Mouse (Mus musculus) gastrocnemius, postnatal 10 days (tissue): ENCODE data around the gene Ssrp1. TPM values are rescaled to one million over a fixed set of nuclear protein-coding genes. Genes with fewer than 3 reads are reported as not detected.

Experiments
- DNase-seq: peaks from one replicate; pipeline ENCODE4 v3.0.0; 2021; ENCODE audit warnings: mixed read lengths
- long read RNA-seq, 2 experiments: library from polyadenylated mRNA; stranded (forward); transcript quantifications; one replicate each; pipeline ENCODE4 v2.0.0; 2021
- total RNA-seq, 2 experiments: library from RNA; stranded (reverse); gene quantifications; 2 replicates each; pipeline ENCODE4 v1.2.3; 2021

Gene Ssrp1
- total RNA-seq: 10 to 100 TPM; 50.9 to 66.6 TPM
- long read RNA-seq, experiment 1, transcript Ssrp1-201 (17 exons, 2,739 nt): major isoform, 86 of 105 reads
- long read RNA-seq, experiment 1, partial matches to known transcripts: 14 of 105 reads
- long read RNA-seq, experiment 1, other reads (novel, unspliced or antisense): 4 of 105 reads
- long read RNA-seq, experiment 2, transcript Ssrp1-201 (17 exons, 2,739 nt): major isoform, 46 of 68 reads
- long read RNA-seq, experiment 2, partial matches to known transcripts: 13 of 68 reads
- long read RNA-seq, experiment 2, other reads (novel, unspliced or antisense): 8 of 68 reads

- DNase-seq: peak; percentile 84
These were observed at the start of gene Ssrp1, which contains the start of gene P2rx3 for GRCm38 (mm10) chr2:85037047-85038026. Ssrp1 (plus strand) TSS chr2:85037234. P2rx3 (minus strand) TSS chr2:85037462.

- no peak for DNase-seq
These were observed 49.1 kb upstream of the Ssrp1 start, which contains the start of gene Prg3 for GRCm38 (mm10) chr2:84987930-84988329. Prg3 (plus strand) TSS chr2:84988215.

DNA sequence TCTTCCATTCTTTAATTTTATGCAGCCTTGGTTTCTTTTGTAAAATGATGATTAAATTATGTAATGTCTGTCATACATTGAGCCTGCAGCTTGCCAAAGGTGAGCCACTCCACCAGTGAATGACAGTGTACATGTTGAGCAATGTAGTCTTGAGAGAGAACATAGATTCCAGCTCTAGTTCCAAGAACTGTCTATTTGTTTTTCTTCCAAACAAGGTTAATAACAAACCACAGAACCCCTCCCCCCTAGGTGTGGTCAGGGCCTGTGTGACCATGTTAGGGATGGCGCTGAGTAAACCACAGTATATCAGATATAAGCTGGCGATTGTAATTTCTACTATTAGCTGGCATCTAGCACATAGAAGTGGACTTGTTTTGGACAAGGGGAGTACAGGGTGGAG, 40.7 kb upstream of the Ssrp1 start:
- no peak for DNase-seq

GRCm38 (mm10) chr2:84999486-85000181, 37.4 kb upstream of the Ssrp1 start:
- no peak for DNase-seq

DNA sequence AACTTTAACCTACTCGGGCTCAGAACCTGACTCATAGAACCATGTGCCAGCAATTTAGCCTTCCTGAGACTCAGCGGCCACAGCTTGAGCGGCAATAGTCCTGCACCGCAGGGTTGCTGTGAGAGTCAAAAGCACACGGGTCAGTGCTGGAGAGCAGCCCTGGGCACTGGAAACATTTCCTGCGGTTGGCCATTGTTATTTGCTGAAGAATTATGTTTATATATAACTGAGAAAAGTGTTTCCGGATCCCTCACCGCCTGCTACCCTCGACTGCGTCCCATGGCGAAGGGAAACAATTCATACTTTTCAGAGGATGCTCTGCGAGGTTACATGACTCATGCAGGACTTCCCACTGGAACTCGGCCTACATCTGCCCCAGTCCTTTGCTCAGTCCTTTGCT, 35.5 kb upstream of the Ssrp1 start:
- no peak for DNase-seq

DNA sequence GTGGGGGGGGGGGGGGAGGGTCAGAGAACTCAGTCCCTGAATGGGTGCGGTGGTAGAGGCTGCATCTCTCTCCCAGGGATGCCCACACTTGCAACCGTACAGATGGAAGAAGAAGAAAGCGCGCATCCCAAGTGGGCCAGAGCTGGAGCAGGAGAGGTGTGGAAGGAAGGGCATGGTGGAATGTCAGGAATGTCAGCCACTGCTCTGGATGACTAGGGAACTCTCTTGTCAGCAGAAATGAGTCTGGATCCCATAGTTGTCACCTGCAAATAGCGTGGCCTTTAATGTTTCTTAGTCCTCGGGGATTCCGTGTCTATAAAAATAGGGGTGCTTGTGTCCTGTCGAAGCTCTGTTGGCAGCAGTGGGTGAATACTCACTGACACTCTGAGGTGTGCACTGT, 34.5 kb upstream of the Ssrp1 start:
- no peak for DNase-seq

GRCm38 (mm10) chr2:85004341-85004740, 32.7 kb upstream of the Ssrp1 start:
- DNase-seq: no peak

DNA sequence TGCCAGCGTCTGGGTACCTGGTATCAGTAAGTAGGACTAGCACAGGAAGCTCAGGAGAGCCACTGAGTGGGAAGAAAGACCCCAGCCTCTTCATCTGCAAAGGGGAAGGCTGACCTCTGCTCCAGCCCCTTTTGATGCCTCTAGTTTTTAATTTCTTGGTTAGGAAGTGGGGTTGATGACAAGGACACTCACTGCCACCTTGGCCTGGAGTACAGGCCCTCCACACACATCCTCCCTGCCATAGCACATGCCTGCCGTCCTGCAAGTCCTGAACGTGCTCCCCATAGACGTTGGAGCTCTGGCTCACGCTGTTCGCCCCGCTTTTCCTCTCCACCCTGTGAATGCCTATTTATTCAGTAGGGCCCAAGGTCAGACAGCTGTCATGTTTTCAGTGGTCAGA, 30.4 kb upstream of the Ssrp1 start:
- no peak for DNase-seq

DNA sequence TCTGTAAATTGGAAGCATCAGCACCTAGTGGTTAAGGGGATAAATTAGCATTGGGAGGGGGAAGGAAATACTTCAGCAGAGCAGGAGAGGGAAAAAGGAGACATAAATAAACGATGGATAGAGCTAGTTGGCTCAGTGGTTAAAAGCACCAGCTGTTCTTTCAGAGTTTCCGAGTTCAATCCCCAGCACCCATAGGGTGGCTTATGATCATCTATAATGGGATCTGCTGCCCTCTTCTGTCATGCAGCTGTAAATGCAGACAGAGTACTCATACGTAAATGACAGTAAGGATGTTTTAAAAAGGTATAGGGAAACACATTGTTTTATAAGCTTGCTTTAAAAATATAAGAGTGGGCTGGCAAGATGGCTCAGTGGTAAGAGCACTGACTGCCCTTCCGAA, 29.3 kb upstream of the Ssrp1 start:
- no peak for DNase-seq

DNA sequence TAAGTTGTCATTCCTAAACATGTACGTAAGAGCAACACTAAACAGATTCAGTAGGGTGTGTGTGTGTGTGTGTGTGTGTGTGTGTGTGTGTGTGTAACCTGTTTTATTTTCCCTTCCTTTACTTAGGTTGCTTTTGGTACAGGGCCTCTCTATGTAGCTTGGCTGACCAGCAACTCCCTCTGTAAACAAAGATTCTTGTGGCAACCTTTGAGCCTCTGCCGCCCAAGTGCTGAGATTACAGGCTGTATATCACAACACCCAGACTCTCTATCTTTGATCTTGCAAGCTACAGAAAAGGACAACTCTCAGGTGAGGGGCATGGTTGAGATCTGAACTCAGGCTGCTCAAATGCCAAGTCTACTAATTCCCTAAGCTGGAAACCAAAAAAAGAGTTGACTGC, 27.8 kb upstream of the Ssrp1 start:
- DNase-seq: no peak

DNA sequence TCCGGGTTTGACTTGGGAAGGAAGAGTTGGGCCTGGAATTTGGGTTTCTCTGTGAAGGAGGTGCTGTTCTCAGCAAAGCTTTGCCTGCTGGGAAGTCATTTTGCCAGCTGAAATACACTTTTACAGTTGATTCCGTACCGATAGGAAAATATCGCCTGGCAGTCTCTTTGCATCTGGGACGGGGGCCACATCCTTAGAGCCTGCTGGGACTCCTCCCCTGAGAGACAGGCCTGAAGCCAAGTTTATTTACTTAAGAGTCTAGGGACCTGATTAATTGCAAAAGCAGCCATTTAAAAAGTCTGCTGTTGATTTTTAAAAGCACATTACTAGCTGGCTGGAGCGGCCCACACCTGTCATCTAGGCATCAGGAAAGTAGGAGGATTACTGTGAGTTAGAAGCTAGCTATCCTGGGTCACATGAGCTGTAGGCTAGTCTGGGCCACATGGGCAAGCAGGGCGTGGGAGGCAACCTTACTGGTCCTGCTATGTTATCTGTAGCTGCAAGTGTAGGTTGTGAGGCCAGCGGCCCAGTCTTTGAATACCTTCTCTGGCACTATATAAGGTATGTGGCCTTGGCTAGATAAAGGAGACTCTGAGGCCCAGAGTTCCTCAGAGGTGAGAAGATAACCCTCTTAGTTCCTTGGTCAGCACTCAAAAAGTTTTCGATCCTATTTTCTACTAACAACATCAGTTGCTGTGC, 25.0 kb upstream of the Ssrp1 start:
- no peak for DNase-seq

GRCm38 (mm10) chr2:85012679-85013078, 24.4 kb upstream of the Ssrp1 start:
- no peak for DNase-seq

- no peak for DNase-seq
These were observed 23.0 kb upstream of the Ssrp1 start for GRCm38 (mm10) chr2:85013826-85014587.

- no peak for DNase-seq
These were observed 22.4 kb upstream of the Ssrp1 start for GRCm38 (mm10) chr2:85014588-85014982.

DNA sequence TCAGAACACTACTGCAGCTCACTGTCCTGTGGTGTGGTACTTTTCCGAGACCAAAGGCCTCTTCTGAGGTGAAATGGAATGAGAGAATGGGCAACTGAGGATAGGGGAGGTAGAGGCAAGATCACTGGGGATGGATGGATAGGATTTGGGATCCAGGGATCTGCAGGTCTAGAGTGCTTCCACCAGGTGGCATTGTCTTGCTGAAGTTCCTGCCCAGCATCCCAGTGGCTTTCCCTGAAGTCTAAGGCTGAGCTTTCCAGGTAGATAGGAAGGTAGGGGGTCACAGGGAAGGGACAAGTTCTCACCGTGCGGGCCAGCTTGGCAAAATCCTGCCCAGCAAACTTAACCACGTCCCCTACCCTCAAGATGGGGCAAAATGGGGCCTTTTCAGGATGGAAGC, 15.0 kb upstream of the Ssrp1 start:
- no peak for DNase-seq

DNA sequence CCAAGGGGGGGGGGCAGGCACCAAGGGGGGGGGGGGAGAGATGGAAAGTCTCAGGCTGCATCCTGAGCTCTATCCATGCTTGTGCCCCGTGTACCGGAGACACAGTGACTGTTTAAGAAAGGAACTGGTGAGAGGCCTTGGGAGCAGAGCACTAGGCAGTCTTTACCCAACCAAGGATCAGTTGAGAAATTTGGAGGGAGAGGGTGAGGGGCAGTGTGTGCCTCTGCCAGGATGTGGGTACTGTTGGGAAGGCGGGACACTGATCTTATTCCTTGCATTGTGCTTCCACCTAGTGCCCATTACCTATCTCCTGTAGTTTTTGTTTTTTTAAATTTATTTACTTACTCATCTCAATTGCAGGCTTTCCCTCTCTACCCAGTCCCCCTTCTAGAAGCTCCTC, 10.9 kb upstream of the Ssrp1 start:
- no peak for DNase-seq

GRCm38 (mm10) chr2:85027281-85027680, 9.8 kb upstream of the Ssrp1 start:
- no peak for DNase-seq

DNA sequence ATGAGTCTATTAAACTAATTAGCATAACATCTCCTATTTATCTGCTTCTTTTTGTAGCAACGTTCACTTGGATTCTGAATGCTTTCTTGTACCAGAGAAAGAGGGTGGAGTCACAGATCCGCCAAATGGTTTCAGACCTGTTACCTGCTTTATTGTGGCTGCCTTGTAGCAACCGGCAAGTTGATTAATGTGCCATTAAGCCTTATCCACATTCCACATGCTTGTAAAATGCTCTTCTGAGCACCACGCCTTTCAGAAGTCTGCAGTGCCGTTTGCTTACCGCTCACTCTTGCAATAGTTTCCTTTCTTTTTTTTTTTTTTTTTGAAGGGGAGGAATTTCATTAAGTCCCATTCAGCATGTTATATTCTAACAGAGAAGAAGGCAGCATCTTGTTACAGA, 7.1 kb upstream of the Ssrp1 start:
- no peak for DNase-seq

DNA sequence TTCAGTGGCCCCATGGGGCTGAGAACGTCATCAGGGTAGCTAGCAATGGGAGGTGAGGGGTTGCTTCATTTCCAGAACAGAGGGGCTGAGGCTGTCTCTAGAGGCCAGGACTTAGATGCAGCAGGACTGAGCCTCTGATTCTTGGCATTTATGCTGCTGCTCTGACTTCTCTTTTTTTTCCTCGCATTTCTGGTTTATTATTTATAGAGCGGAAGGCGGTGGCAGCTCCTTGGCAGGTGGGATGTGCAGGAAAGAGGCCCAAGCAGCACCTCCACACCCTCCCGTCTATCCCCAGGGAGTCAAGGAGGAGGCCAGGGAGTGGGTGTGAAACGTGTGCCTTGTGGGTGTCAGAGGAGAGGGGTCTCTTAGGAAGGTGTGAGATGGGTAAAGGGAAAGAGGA, 6.0 kb upstream of the Ssrp1 start:
- no peak for DNase-seq

DNA sequence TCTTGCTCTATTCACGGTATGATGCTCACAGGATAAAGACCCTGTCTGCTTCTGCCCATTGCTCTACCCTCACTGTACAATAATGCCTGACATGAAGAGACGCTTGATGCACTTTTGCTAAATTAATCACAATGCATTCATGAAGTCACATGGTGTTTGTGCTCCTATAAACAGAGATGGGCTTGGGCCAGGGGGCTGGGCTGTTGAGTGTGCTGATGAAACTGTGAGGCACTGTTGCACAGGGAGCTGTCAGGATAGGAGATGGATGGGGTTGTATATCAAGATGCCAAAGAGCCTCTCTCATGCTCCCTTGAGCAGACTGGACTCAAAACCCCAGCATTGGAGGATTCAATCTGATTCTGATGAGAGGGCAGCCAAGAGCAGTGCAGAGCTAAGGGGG, 3.9 kb upstream of the Ssrp1 start:
- DNase-seq: no peak

GRCm38 (mm10) chr2:85034169-85034568, 2.9 kb upstream of the Ssrp1 start:
- no peak for DNase-seq
